Mouse (Mus musculus): ENCODE measurements around the gene Immp2l. TPM values are rescaled to one million over a fixed set of nuclear protein-coding genes. Genes with fewer than 3 reads are reported as not detected.

Immp2l gene
- total and polyA plus RNA-seq, 2 experiments: 35.8 to 133 TPM

- Histone ChIP-seq H3K27ac (replicated peaks; ENCODE audit: insufficient read depth, low read depth, low read length) (no peak overlapping the region), H3K4me3 (ENCODE audit: insufficient read depth, low read depth, low read length) (no peak overlapping the region), H3K36me3 (ENCODE audit: control insufficient read depth, insufficient read depth, low read length) (no peaks in the 10 kb centered on the region), H3K27me3 (ENCODE audit: control insufficient read depth, insufficient read depth, low read length) (no peaks in the 10 kb centered on the region), H3K79me2 (ENCODE audit: control insufficient read depth, insufficient read depth, low read length) (no peaks in the 10 kb centered on the region), H3K4me1 (ENCODE audit: control insufficient read depth, insufficient read depth, low read length) (no peaks in the 10 kb centered on the region), H3K9ac (ENCODE audit: low read depth, low read length) (no peak overlapping the region)
- 78% methylated on average over 9 of the region's 9 CpGs for WGBS
- DNase-seq (ENCODE audit: extremely low read depth, low read depth, low spot score): no peak
- TF ChIP-seq POLR2A (IDR thresholded peaks at IDR 0.05; ENCODE audit: extremely low read depth, insufficient read depth, low read length) (no peak), CTCF (IDR thresholded peaks at IDR 0.05; ENCODE audit: low read depth, low read length) (no peak)
Observed at GRCm38 (mm10) chr12:40995618-40996370, 28.1 kb upstream of the Immp2l start.

DNA sequence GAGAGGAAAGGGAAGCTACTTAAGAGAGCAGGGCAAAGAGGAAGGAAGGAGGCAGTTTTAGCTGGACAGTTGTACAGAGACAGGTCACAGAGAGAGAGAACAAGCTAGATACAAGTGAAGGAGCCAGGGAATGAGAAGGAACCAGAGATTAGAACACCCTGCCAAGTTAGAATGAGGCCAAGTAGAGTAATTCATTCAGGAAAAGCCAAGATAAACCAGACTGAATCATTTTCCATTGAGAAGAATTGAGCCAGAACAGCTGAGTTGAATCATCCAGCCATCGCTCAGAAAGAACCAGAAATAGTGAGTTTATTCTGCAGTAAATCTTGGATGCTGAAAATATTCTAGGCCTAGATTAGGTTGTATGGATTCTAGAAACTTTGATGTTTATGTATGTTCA is 1.4 kb upstream of the Immp2l start:
- Histone ChIP-seq H3K9ac (ENCODE audit: low read depth, low read length) (no peak overlapping the region), H3K27me3 (ENCODE audit: control insufficient read depth, insufficient read depth, low read length) (no peaks in the 10 kb centered on the region), H3K4me3 (ENCODE audit: insufficient read depth, low read depth, low read length) (no peak overlapping the region), H3K4me1 (ENCODE audit: control insufficient read depth, insufficient read depth, low read length) (peaks cover 8% of the 10 kb centered on the region), H3K36me3 (ENCODE audit: control insufficient read depth, insufficient read depth, low read length) (peaks cover 1% of the 10 kb centered on the region; the same call in 1 of the 2 replicates), H3K27ac (replicated peaks; ENCODE audit: insufficient read depth, low read depth, low read length) (no peak overlapping the region), H3K79me2 (ENCODE audit: control insufficient read depth, insufficient read depth, low read length) (no peaks in the 10 kb centered on the region; the same call in 1 of the 2 replicates)
- TF ChIP-seq POLR2A (IDR thresholded peaks at IDR 0.05; ENCODE audit: extremely low read depth, insufficient read depth, low read length) (no peak), CTCF (IDR thresholded peaks at IDR 0.05; ENCODE audit: low read depth, low read length) (no peak)
- no peak for DNase-seq (ENCODE audit: extremely low read depth, low read depth, low spot score)
- WGBS: 88% methylated on average over 1 of the region's 1 CpGs

GRCm38 (mm10) chr12:41024512-41024911 is 622 bp downstream of the Immp2l start:
- TF ChIP-seq POLR2A (IDR thresholded peaks at IDR 0.05; ENCODE audit: extremely low read depth, insufficient read depth, low read length) (no peak), CTCF (IDR thresholded peaks at IDR 0.05; ENCODE audit: low read depth, low read length) (no peak)
- Histone ChIP-seq H3K4me1 (ENCODE audit: control insufficient read depth, insufficient read depth, low read length) (peaks cover 8% of the 10 kb centered on the region), H3K27me3 (ENCODE audit: control insufficient read depth, insufficient read depth, low read length) (no peaks in the 10 kb centered on the region), H3K27ac (replicated peaks; ENCODE audit: insufficient read depth, low read depth, low read length) (peak overlapping the region; percentile 100), H3K79me2 (ENCODE audit: control insufficient read depth, insufficient read depth, low read length) (no peaks in the 10 kb centered on the region; the same call in 1 of the 2 replicates), H3K9ac (ENCODE audit: low read depth, low read length) (peak overlapping the region; percentile 92), H3K4me3 (ENCODE audit: insufficient read depth, low read depth, low read length) (peak overlapping the region; percentile 94), H3K36me3 (ENCODE audit: control insufficient read depth, insufficient read depth, low read length) (peaks cover 2% of the 10 kb centered on the region; the same call in 1 of the 2 replicates)
- peak; percentile 91 for DNase-seq (ENCODE audit: extremely low read depth, low read depth, low spot score)
- 3% methylated on average over 9 of the region's 9 CpGs for WGBS

- Histone ChIP-seq H3K4me1 (ENCODE audit: control insufficient read depth, insufficient read depth, low read length) (peaks cover 8% of the 10 kb centered on the region), H3K4me3 (ENCODE audit: insufficient read depth, low read depth, low read length) (no peak overlapping the region), H3K27me3 (ENCODE audit: control insufficient read depth, insufficient read depth, low read length) (no peaks in the 10 kb centered on the region), H3K9ac (ENCODE audit: low read depth, low read length) (no peak overlapping the region), H3K27ac (replicated peaks; ENCODE audit: insufficient read depth, low read depth, low read length) (no peak overlapping the region), H3K36me3 (ENCODE audit: control insufficient read depth, insufficient read depth, low read length) (peaks cover 6% of the 10 kb centered on the region; the same call in 1 of the 2 replicates), H3K79me2 (ENCODE audit: control insufficient read depth, insufficient read depth, low read length) (no peaks in the 10 kb centered on the region; the same call in 1 of the 2 replicates)
- 93% methylated on average over 6 of the region's 6 CpGs for WGBS
- DNase-seq (ENCODE audit: extremely low read depth, low read depth, low spot score): no peak
- TF ChIP-seq CTCF (IDR thresholded peaks at IDR 0.05; ENCODE audit: low read depth, low read length): no peak
- TF ChIP-seq POLR2A (IDR thresholded peaks at IDR 0.05; ENCODE audit: extremely low read depth, insufficient read depth, low read length): no peak
Observed at GRCm38 (mm10) chr12:41027485-41027884, 3.6 kb downstream of the Immp2l start.

GRCm38 (mm10) chr12:41031119-41031518 is 7.2 kb downstream of the Immp2l start:
- WGBS: 97% methylated on average over 2 of the region's 2 CpGs
- Histone ChIP-seq H3K79me2 (ENCODE audit: control insufficient read depth, insufficient read depth, low read length) (peaks cover 4% of the 10 kb centered on the region; the same call in 1 of the 2 replicates), H3K9ac (ENCODE audit: low read depth, low read length) (no peak overlapping the region), H3K4me1 (ENCODE audit: control insufficient read depth, insufficient read depth, low read length) (peaks cover 3% of the 10 kb centered on the region; the same call in 1 of the 2 replicates), H3K27me3 (ENCODE audit: control insufficient read depth, insufficient read depth, low read length) (no peaks in the 10 kb centered on the region), H3K4me3 (ENCODE audit: insufficient read depth, low read depth, low read length) (no peak overlapping the region), H3K27ac (replicated peaks; ENCODE audit: insufficient read depth, low read depth, low read length) (no peak overlapping the region), H3K36me3 (ENCODE audit: control insufficient read depth, insufficient read depth, low read length) (peaks cover 21% of the 10 kb centered on the region)
- no peak for DNase-seq (ENCODE audit: extremely low read depth, low read depth, low spot score)
- TF ChIP-seq POLR2A (IDR thresholded peaks at IDR 0.05; ENCODE audit: extremely low read depth, insufficient read depth, low read length) (no peak), CTCF (IDR thresholded peaks at IDR 0.05; ENCODE audit: low read depth, low read length) (no peak)

GRCm38 (mm10) chr12:41033196-41033595 is 9.3 kb downstream of the Immp2l start:
- WGBS: 95% methylated on average over 3 of the region's 3 CpGs
- peaks cover 4% of the 10 kb centered on the region; the same call in 1 of the 2 replicates for H3K79me2 ChIP-seq (ENCODE audit: control insufficient read depth, insufficient read depth, low read length)
- peak; percentile 49 for DNase-seq (ENCODE audit: extremely low read depth, low read depth, low spot score)

More at GRCm38 (mm10) chr12:41033196-41033595, 9.3 kb downstream of the Immp2l start:
- TF ChIP-seq CTCF (IDR thresholded peaks at IDR 0.05; ENCODE audit: low read depth, low read length) (no peak), POLR2A (IDR thresholded peaks at IDR 0.05; ENCODE audit: extremely low read depth, insufficient read depth, low read length) (no peak)
- no peaks in the 10 kb centered on the region for H3K4me1 ChIP-seq (ENCODE audit: control insufficient read depth, insufficient read depth, low read length)
- no peak overlapping the region for H3K27ac ChIP-seq (replicated peaks; ENCODE audit: insufficient read depth, low read depth, low read length)
- H3K9ac ChIP-seq (ENCODE audit: low read depth, low read length): no peak overlapping the region
- H3K27me3 ChIP-seq (ENCODE audit: control insufficient read depth, insufficient read depth, low read length): no peaks in the 10 kb centered on the region
- peaks cover 19% of the 10 kb centered on the region for H3K36me3 ChIP-seq (ENCODE audit: control insufficient read depth, insufficient read depth, low read length)
- H3K4me3 ChIP-seq (ENCODE audit: insufficient read depth, low read depth, low read length): no peak overlapping the region

Data from liver, adult 2 months (tissue).